Mouse (Mus musculus) thymus, adult 2 months (tissue): ENCODE results near the gene D430041D05Rik.

Experiments used
- CTCF ChIP-seq: fragments of 200-500 bp; IDR thresholded peaks from 2 replicates; pipeline ENCODE4 v1.5.1; 2012; ENCODE audit warnings: mild to moderate bottlenecking, control low read depth, low read length, moderate library complexity, borderline replicate concordance; ENCODE audit not compliant: control insufficient read depth, poor library complexity, insufficient read depth; ENCODE audit errors: extremely low read depth
- POLR2A ChIP-seq: fragments of 200-500 bp; IDR thresholded peaks from 2 replicates; pipeline ENCODE4 v1.6.1; 2012; ENCODE audit warnings: mild to moderate bottlenecking, low read length, control low read depth, moderate library complexity; ENCODE audit not compliant: control insufficient read depth, poor library complexity, insufficient read depth; ENCODE audit errors: extremely low read depth

DNA sequence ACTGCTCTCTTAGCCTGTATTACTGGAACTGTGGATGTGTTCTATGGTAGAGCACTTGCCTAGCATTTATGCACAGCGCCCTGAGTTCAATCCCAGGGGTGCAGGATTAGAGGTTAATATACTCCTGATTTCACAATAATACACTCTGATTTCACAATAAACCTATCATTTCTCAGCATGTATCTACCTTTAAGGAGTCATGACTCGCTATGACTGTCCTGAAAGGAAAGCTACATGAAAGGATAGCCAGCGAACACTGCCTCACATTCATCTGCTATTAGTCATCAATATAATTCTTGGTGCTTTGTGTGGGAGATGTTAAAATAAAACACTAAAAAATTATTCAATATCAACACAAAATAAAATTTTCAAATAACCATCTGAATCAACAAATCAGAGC is 25.4 kb upstream of the D430041D05Rik start:
- no peak for TF ChIP-seq POLR2A
- no peak for TF ChIP-seq CTCF
